Mouse (Mus musculus) heart, embryonic 13.5 days (tissue): ENCODE measurements around the gene Rras2. TPM values are rescaled to one million over a fixed set of nuclear protein-coding genes. Genes with fewer than 3 reads are reported as not detected.

Source experiments
- ATAC-seq: fragments of 200-750 bp; cut with Nextera tagmentation; 2 replicates; pipeline ENCODE4 v1.8.0; 2017; ENCODE audit warnings: moderate TSS enrichment; ENCODE audit not compliant: insufficient number of reproducible peaks, low FRiP score, low TSS enrichment; ENCODE audit errors: extremely low read depth
- H3K27ac ChIP-seq: fragments of 300-500 bp; sonication (generic); replicated peaks from 2 replicates; pipeline ENCODE4 v1.5.1; 2015; ENCODE audit warnings: moderate library complexity, mild to moderate bottlenecking, inconsistent platforms
- H3K27me3 ChIP-seq: fragments of 300-500 bp; sonication (generic); replicated peaks from 2 replicates; pipeline ENCODE4 v1.6.1; 2015; ENCODE audit warnings: mild to moderate bottlenecking, inconsistent platforms
- H3K36me3 ChIP-seq: fragments of 300-500 bp; sonication (generic); 2 replicates; pipeline ENCODE4 v1.6.1; 2015; ENCODE audit warnings: mild to moderate bottlenecking, inconsistent platforms
- H3K4me1 ChIP-seq: fragments of 300-500 bp; sonication (generic); 2 replicates; pipeline ENCODE4 v1.6.1; 2015; ENCODE audit warnings: inconsistent platforms
- H3K4me2 ChIP-seq: fragments of 300-500 bp; sonication (generic); 2 replicates; pipeline ENCODE4 v1.6.1; 2015; ENCODE audit warnings: inconsistent platforms, mild to moderate bottlenecking, moderate library complexity
- H3K4me3 ChIP-seq: fragments of 300-500 bp; sonication (generic); 2 replicates; pipeline ENCODE4 v1.5.1; 2015; ENCODE audit warnings: moderate library complexity, mild to moderate bottlenecking, inconsistent platforms
- H3K9ac ChIP-seq: fragments of 300-500 bp; sonication (generic); 2 replicates; pipeline ENCODE4 v1.6.1; 2015; ENCODE audit warnings: inconsistent platforms, mild to moderate bottlenecking, moderate library complexity
- H3K9me3 ChIP-seq: fragments of 300-500 bp; sonication (generic); 2 replicates; pipeline ENCODE4 v1.6.1; 2016; ENCODE audit warnings: inconsistent platforms
- WGBS: fragments of 180-500 bp; shearing (Covaris S2); methylation state at CpG from one replicate; pipeline ENCODE4 v1.1.7; 2015; ENCODE audit warnings: mixed read lengths; 5-methylcytosine and 5-hydroxymethylcytosine counted together
- polyA plus RNA-seq: library from polyadenylated mRNA; unstranded; fragments of >200 nt; fragmentation: Nextera tagmentation; extraction: Ambion mirVana; gene quantifications from 2 replicates; pipeline ENCODE4 v1.2.1, GENCODE M21; 2015

The Rras2 gene
- polyA plus RNA-seq, 1 experiment from 2014 or later: 47.2 TPM

DNA sequence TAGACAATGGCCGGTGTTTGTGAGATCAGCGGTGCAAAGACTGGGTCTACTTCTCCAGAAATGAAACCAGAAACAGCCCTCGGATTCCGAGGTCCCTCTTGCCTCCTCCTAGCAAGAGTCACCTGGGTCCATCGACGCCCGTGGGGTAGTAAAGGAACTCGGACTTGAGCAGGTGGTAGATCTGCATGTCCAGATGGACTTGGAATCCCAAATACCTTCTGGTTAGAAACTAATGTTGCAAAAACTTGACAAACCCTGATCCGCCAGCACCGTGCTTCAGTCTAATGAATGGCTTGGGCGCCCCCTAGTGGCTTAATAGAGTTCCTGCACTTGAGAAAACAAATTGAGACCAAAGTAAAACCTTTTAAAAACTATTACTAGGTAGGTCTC is 96.9 kb downstream of the Rras2 start:
- WGBS: 1% methylated on average over 11 of the region's 11 CpGs
- Histone ChIP-seq H3K27me3 (no peaks in the 10 kb centered on the region), H3K4me2 (peak overlapping the region; percentile 79), H3K36me3 (peaks cover 11% of the 10 kb centered on the region; the same call in 1 of the 2 replicates), H3K4me1 (peaks cover 22% of the 10 kb centered on the region), H3K9ac (peak overlapping the region; percentile 80), H3K27ac (peak overlapping the region; percentile 42; the same call in 1 of the 2 replicates), H3K9me3 (no peaks in the 10 kb centered on the region), H3K4me3 (peak overlapping the region; percentile 62)
- ATAC-seq: no peak

DNA sequence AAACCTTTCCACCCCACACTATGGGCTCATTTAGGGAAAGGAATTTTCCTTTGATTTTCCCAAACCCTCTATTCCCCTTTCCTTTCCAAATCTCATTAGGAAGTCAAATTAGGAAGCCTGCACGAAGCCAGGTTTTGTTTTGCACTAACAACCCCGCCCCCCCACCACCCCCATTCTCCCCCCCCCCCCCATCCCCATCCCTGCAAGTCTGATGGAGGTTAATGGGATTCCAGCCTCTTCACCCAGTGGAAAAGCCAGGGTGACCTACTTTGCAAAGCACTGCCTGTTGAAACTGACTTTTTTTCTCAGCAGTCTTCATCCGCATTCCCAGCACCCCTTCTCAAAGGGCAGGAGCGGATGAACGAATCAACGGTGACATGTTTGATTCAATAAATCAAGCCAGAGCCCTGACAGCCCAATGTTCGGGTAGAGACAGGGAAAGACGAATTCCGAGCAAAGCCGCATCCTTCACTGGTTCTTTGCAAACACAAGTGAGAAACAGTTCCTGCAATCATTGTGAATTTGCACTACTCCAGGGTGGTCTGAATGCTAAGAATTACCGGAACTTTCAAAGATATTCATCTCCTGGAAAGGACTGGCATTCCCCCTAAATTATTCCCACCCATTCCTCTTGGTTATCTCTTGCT is 97.4 kb downstream of the Rras2 start:
- ATAC-seq: no peak
- Histone ChIP-seq H3K9ac (peak overlapping the region; percentile 80), H3K36me3 (peaks cover 7% of the 10 kb centered on the region; the same call in 1 of the 2 replicates), H3K4me1 (peaks cover 27% of the 10 kb centered on the region), H3K9me3 (no peaks in the 10 kb centered on the region), H3K27ac (peak overlapping the region; percentile 42), H3K4me3 (peak overlapping the region; percentile 62), H3K4me2 (peak overlapping the region; percentile 79), H3K27me3 (no peaks in the 10 kb centered on the region)
- WGBS: 12% methylated on average over 11 of the region's 11 CpGs

DNA sequence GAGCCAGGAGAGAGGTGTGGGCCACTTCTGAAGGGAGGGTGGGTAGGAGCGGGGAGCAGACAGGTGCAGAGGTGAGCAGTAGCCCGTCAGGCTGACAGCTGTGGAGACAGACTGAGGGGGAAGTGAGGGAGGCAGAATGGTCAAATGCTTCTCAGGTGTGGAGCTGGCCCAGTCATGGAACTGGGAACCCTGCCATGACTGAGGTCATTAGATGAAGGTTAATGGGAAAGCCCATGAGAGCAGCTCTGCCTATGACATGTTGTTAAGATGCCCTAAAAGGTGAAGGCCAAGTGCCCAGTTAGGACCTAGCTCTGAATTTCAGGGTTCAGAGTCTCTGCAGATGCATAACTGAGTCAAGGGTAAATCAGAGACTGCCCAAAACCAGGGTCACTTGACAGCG is 98.7 kb downstream of the Rras2 start:
- no peak overlapping the region for H3K4me2 ChIP-seq
- 69% methylated on average over 3 of the region's 3 CpGs for WGBS
- ATAC-seq: no peak
- no peaks in the 10 kb centered on the region for H3K9me3 ChIP-seq
- H3K4me3 ChIP-seq: no peak overlapping the region
- H3K4me1 ChIP-seq: peaks cover 27% of the 10 kb centered on the region
- H3K27ac ChIP-seq: no peak overlapping the region
- H3K36me3 ChIP-seq: no peaks in the 10 kb centered on the region
- H3K9ac ChIP-seq: no peak overlapping the region
- H3K27me3 ChIP-seq: no peaks in the 10 kb centered on the region

DNA sequence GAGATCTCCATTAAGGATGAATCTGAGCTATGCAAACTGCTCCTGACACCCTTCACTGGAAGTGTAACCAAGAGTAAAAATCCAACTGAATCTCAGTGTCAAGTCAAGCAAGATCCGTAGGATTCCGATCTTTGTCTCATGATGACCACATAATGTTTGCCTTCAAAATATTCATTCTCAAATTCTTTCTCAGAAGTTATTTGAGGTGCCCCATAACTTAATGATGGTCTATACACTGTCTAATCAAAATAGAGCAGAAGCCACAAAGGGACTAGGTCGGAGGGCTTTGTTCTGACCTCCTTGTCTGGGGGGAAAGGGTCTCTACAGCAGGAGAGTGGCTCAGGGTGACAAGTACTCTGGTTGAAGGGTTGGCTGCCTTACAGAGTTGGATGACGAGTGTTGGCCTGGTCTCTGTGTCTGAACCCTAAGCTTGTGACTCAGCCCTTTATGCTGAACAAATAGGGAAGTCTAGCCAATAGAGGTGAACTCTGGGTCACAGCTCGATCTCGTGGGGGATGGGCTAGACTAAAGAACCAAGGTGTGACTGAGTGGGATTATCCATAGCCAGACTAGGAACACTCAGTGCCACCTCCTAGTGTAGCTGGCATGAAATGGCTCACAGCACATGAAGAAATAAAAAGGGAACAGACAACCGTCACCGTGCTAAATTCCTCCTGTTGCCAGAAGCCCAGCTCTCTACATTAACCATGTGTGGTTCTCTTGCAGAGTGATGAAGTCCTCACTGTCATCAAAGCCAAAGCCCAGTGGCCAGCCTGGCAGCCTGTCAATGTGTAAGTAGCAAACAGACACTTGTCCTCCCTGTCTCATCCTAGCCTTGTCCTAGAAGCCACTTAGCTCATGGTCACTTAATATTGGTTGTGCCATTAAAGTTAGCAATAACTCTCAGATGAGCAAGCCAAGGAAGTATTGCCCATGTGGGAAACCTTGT is 101.3 kb downstream of the Rras2 start:
- Histone ChIP-seq H3K4me1 (peaks cover 27% of the 10 kb centered on the region), H3K27me3 (no peaks in the 10 kb centered on the region), H3K4me3 (no peak overlapping the region), H3K36me3 (no peaks in the 10 kb centered on the region), H3K4me2 (no peak overlapping the region), H3K9ac (no peak overlapping the region), H3K9me3 (no peaks in the 10 kb centered on the region), H3K27ac (no peak overlapping the region)
- 63% methylated on average over 8 of the region's 8 CpGs for WGBS
- no peak for ATAC-seq

DNA sequence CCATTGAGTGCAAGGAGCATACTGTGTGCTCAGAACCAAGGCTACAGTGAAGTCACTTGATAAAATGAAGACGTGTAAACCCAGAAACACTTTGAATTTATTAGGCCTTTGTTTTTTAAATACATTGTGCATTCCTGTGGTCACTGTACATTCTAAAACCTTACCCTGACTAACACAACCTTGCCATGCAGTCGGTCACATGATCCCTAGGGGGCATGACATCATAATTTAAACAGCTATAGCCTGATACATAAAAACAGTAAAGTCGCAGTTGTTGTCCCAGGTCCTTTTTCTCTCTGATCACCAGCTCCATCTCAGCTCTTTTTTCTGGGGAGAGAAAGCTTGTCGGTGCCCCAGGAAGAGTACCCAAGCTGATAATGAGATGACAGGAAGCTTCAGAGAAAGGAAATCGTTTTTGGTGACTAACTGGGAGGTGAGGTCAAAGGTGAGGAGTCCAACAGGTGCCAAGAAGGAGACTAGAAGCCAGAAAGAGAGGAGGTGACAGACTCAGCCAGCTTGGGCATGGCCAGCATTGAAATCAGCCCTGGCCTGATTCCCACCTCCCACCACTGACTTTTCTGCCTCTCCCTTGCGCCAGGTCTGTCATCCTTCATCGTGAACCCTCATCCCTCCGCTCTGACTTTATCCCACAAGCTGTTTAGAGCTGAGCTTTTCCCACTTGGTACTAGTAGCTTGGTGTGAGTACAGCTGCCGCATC is 105.7 kb downstream of the Rras2 start:
- Histone ChIP-seq H3K4me2 (no peak overlapping the region), H3K9ac (no peak overlapping the region), H3K4me1 (peaks cover 15% of the 10 kb centered on the region), H3K27me3 (no peaks in the 10 kb centered on the region), H3K27ac (no peak overlapping the region), H3K9me3 (no peaks in the 10 kb centered on the region), H3K36me3 (no peaks in the 10 kb centered on the region), H3K4me3 (no peak overlapping the region)
- no peak for ATAC-seq
- 54% methylated on average over 9 of the region's 9 CpGs for WGBS

DNA sequence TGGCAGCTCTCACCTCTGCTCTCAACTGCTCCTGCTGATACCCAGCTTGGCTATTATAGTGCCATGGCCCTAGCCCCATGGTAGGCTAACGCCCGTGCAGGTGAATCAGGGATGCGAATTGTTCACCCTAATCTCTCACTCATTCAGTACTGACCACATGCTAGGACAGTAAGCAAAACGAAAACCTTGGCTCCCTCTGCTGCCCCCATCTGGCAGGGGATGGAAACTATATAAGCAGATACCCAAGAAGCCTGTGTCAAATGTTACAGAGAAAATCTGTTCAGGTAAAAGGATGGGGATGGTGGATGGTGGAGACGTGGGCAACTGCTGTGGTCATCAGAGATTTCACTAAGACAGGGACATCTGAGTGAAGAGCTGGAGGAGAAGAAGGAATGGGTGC is 110.0 kb downstream of the Rras2 start:
- ATAC-seq: no peak
- H3K27me3 ChIP-seq: no peaks in the 10 kb centered on the region
- 72% methylated on average over 5 of the region's 5 CpGs for WGBS

DNA sequence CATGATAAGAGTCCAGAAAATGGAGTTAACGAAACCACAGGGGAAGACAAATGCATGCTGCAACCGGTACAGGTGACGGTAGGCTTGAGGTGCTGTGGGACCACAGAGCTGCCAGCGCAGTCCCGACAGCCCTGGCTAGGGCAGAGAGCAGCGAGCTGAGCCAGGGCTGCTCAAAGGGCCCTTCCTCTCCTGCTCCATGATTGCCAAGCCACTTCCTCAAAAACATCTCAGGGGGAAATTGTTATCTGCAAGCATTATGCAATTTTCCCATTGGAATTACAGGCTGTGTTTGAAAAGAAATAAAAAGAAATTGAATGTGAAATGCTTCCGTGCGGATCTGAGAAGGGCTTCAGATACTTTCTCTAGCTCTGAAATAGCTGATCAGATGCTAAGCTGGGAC is 111.1 kb downstream of the Rras2 start:
- H3K4me2 ChIP-seq: no peak overlapping the region
- H3K4me3 ChIP-seq: no peak overlapping the region
- WGBS: 52% methylated on average over 8 of the region's 8 CpGs
- no peak for ATAC-seq
- H3K9ac ChIP-seq: no peak overlapping the region
- H3K4me1 ChIP-seq: peaks cover 11% of the 10 kb centered on the region; the same call in 1 of the 2 replicates
- H3K36me3 ChIP-seq: peaks cover 2% of the 10 kb centered on the region
- H3K9me3 ChIP-seq: no peaks in the 10 kb centered on the region
- no peaks in the 10 kb centered on the region for H3K27me3 ChIP-seq
- H3K27ac ChIP-seq: no peak overlapping the region

More for the DNA sequence above, 110.0 kb downstream of the Rras2 start:
- Histone ChIP-seq H3K4me3 (no peak overlapping the region), H3K4me2 (no peak overlapping the region), H3K4me1 (peaks cover 11% of the 10 kb centered on the region; the same call in 1 of the 2 replicates), H3K27ac (no peak overlapping the region), H3K36me3 (no peaks in the 10 kb centered on the region), H3K9ac (no peak overlapping the region), H3K9me3 (no peaks in the 10 kb centered on the region)

DNA sequence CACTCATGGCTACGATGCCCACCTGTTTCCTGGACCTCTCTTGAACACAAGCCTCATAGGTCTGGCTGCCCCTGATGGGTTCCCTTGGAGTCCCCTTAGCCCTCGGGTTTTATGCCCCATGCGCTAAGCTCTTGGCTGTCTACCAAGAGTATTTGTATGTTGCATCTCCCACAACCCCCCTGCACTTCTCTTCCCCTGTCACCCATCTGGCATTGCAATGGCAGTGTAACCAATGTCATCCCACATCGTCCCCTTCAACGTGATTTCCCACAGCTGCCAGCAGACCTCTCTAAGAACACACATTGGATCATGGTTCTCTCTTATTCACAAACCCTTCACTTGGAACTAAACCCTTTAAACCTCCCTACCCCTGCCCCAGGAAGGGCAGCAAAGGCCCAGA is 112.1 kb downstream of the Rras2 start:
- no peak for ATAC-seq
- WGBS: 76% methylated on average over 5 of the region's 5 CpGs

DNA sequence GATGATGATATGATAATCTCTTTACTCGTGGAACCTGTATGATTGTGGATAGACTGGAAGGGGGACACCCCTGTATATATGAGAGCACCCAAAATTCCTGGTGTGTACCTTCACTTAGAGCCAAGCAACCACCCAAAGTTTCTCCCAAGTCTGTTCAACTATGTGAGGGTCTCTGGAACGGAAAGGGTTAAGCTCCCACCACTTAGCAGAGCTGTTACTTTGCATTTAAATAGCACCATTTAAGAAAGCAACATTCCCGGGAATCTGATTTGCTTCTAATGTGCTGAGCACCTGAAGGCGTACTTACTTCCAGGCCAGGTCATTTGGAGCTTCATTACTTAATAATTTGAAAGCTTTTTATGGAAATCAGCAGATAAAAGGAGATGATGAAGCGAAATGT is 113.4 kb downstream of the Rras2 start:
- Histone ChIP-seq H3K9me3 (no peaks in the 10 kb centered on the region), H3K36me3 (peaks cover 6% of the 10 kb centered on the region), H3K4me2 (no peak overlapping the region), H3K9ac (no peak overlapping the region), H3K27me3 (no peaks in the 10 kb centered on the region), H3K4me1 (peaks cover 11% of the 10 kb centered on the region; the same call in 1 of the 2 replicates), H3K4me3 (no peak overlapping the region), H3K27ac (no peak overlapping the region)
- ATAC-seq: no peak
- 34% methylated on average over 5 of the region's 5 CpGs for WGBS

More for the DNA sequence above, 112.1 kb downstream of the Rras2 start:
- Histone ChIP-seq H3K4me1 (peaks cover 11% of the 10 kb centered on the region; the same call in 1 of the 2 replicates), H3K9me3 (no peaks in the 10 kb centered on the region), H3K27ac (no peak overlapping the region), H3K4me3 (no peak overlapping the region), H3K36me3 (peaks cover 6% of the 10 kb centered on the region), H3K27me3 (no peaks in the 10 kb centered on the region), H3K9ac (no peak overlapping the region), H3K4me2 (no peak overlapping the region)

DNA sequence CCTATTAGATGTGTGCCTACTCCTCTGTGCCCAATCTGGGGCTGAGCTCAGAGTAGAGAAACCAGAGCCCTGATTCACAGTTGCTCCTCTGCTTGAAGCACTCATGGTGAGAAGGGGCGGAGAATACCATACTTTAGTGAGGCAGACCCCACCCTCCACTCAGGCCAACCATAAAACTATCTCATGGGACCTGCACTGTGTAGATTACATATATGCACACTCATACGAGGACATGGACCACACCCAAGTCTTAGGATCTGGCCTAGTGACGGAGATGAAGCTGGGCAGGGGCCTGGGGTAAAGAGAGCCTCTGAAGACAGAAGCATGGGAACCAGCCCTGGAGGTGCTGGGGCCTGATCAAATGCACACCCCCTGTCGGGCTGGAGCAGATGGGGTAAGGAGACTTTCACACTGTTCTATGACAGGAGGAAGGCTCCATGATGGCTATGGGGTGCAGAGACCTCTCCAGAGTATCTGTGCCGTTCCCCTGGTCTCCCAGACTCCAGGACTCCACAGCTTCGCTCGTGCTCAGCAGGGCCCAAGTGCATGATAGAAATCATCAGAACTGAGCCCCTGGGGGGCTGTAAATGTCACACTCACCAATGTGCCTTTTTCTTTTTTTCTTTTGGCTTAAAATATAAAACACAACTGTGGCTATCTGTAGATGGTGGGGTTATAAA is 119.8 kb downstream of the Rras2 start:
- no peaks in the 10 kb centered on the region for H3K27me3 ChIP-seq
- H3K4me3 ChIP-seq: no peak overlapping the region
- H3K4me2 ChIP-seq: no peak overlapping the region
- 72% methylated on average over 7 of the region's 7 CpGs for WGBS
- H3K9ac ChIP-seq: no peak overlapping the region
- no peaks in the 10 kb centered on the region for H3K9me3 ChIP-seq
- H3K4me1 ChIP-seq: 0 out of 2 replicates have a peak, but pooled peaks cover 2% of the 10 kb centered on the region
- peaks cover 6% of the 10 kb centered on the region for H3K36me3 ChIP-seq
- H3K27ac ChIP-seq: no peak overlapping the region
- no peak; the same call in 1 of the 2 replicates for ATAC-seq
